Mouse (Mus musculus): Measurements from ENCODE around the gene Egfl7. TPM values are rescaled to one million over a fixed set of nuclear protein-coding genes. Genes with fewer than 3 reads are reported as not detected.

Gene Egfl7
- polyA plus RNA-seq, 1 experiment from 2014 or later = 110 TPM

DNA sequence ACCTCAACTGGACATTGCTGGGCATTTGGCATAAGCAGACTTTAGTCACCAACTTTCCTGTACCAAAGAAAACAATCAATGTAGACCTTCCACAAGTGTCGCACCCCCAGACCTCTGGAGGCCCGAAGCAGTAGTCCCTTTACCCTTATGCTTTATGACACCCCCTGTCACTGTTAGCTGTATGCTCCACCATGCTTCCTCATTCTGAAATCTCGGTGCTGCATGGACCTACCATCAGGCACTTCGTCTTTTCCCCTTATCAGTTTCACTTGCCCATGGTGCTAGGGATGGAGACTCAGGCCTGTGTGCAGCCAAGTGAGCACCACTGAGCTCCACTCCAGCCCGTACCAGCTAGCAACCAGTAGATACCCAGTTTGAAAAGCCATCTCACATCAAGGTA lies 58.2 kb downstream of the Egfl7 start:
- no peaks in the 10 kb centered on the region for H3K9me3 ChIP-seq (ENCODE audit: control insufficient read depth, low read length)
- no peaks in the 10 kb centered on the region for H3K27me3 ChIP-seq (replicated peaks; ENCODE audit: control insufficient read depth, insufficient read depth, low read length)
- H3K4me2 ChIP-seq (ENCODE audit: low read depth, low read length) = peak overlapping the region; percentile 70
- H3K36me3 ChIP-seq (ENCODE audit: control insufficient read depth, insufficient read depth, low read length) = peaks cover 50% of the 10 kb centered on the region
- no peak overlapping the region for H3K27ac ChIP-seq (replicated peaks; ENCODE audit: low read depth, low read length)
- peak overlapping the region; percentile 89; the same call in 1 of the 2 replicates for H3K9ac ChIP-seq (ENCODE audit: low read depth, low read length)
- peak overlapping the region; percentile 89 for H3K4me3 ChIP-seq (ENCODE audit: low read depth, low read length)
- ATAC-seq (ENCODE audit: low read depth) = no peak
- H3K4me1 ChIP-seq (ENCODE audit: control insufficient read depth, insufficient read depth, low read length) = peaks cover 10% of the 10 kb centered on the region
- no peak for DNase-seq (ENCODE audit: low spot score)
- 82% methylated on average over 5 of the region's 5 CpGs for WGBS

DNA sequence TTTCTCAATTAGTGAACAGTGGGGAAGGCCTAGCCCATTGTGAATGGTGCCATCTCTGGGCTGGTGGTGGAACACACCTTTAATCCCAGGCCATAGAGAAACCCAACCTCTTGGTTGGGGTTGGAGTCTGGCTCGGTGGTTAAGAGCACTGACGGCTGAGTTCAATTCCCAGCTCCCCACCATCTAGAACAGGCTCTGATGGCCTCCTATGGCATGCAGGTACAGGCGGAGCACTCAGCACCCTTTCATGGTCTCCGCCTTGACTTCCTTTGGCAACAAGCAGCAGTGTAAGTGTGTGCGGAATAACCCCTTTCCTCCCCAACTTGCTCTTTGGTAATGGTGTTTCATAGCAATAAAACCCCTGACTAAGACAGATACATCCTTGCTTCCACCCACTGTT lies 58.8 kb downstream of the Egfl7 start:
- ATAC-seq (ENCODE audit: low read depth) = no peak
- Histone ChIP-seq H3K27ac (replicated peaks; ENCODE audit: low read depth, low read length) (no peak overlapping the region; the same call in 1 of the 2 replicates), H3K9me3 (ENCODE audit: control insufficient read depth, low read length) (no peaks in the 10 kb centered on the region), H3K4me3 (ENCODE audit: low read depth, low read length) (peak overlapping the region; percentile 89), H3K4me2 (ENCODE audit: low read depth, low read length) (peak overlapping the region; percentile 70), H3K4me1 (ENCODE audit: control insufficient read depth, insufficient read depth, low read length) (peaks cover 10% of the 10 kb centered on the region), H3K9ac (ENCODE audit: low read depth, low read length) (peak overlapping the region; percentile 89), H3K36me3 (ENCODE audit: control insufficient read depth, insufficient read depth, low read length) (peaks cover 49% of the 10 kb centered on the region), H3K27me3 (replicated peaks; ENCODE audit: control insufficient read depth, insufficient read depth, low read length) (no peaks in the 10 kb centered on the region)
- DNase-seq (ENCODE audit: low spot score) = no peak
- 66% methylated on average over 5 of the region's 5 CpGs for WGBS

DNA sequence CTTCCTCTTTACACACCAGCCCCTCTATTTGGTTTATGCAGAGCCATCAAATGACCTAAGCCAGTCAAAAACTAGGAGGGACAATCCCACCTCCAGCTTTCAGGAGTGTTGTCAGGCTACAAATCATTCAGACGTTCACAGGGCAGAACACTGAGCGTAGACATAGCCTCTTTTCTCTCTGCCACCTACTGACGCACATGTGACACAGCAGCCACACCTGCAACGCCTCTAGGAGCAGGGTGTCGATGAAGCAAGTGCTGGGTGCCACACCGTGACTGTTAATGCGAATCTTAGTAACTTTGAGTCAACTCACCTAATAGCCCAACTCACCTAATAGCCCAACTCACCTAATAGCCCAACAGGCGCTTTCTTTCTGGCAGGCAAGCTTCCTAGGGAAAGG lies 59.3 kb downstream of the Egfl7 start:
- H3K4me2 ChIP-seq (ENCODE audit: low read depth, low read length) = peak overlapping the region; percentile 70
- H3K36me3 ChIP-seq (ENCODE audit: control insufficient read depth, insufficient read depth, low read length) = peaks cover 48% of the 10 kb centered on the region
- H3K9ac ChIP-seq (ENCODE audit: low read depth, low read length) = peak overlapping the region; percentile 89
- H3K27ac ChIP-seq (replicated peaks; ENCODE audit: low read depth, low read length) = no peak overlapping the region; the same call in 1 of the 2 replicates
- DNase-seq (ENCODE audit: low spot score) = peak; percentile 65
- peaks cover 10% of the 10 kb centered on the region for H3K4me1 ChIP-seq (ENCODE audit: control insufficient read depth, insufficient read depth, low read length)
- H3K4me3 ChIP-seq (ENCODE audit: low read depth, low read length) = peak overlapping the region; percentile 89
- H3K27me3 ChIP-seq (replicated peaks; ENCODE audit: control insufficient read depth, insufficient read depth, low read length) = no peaks in the 10 kb centered on the region
- 9% methylated on average over 8 of the region's 8 CpGs for WGBS
- ATAC-seq (ENCODE audit: low read depth) = 0 out of 2 replicates have a peak, but pooled peaks have one; percentile 31
- H3K9me3 ChIP-seq (ENCODE audit: control insufficient read depth, low read length) = no peaks in the 10 kb centered on the region

DNA sequence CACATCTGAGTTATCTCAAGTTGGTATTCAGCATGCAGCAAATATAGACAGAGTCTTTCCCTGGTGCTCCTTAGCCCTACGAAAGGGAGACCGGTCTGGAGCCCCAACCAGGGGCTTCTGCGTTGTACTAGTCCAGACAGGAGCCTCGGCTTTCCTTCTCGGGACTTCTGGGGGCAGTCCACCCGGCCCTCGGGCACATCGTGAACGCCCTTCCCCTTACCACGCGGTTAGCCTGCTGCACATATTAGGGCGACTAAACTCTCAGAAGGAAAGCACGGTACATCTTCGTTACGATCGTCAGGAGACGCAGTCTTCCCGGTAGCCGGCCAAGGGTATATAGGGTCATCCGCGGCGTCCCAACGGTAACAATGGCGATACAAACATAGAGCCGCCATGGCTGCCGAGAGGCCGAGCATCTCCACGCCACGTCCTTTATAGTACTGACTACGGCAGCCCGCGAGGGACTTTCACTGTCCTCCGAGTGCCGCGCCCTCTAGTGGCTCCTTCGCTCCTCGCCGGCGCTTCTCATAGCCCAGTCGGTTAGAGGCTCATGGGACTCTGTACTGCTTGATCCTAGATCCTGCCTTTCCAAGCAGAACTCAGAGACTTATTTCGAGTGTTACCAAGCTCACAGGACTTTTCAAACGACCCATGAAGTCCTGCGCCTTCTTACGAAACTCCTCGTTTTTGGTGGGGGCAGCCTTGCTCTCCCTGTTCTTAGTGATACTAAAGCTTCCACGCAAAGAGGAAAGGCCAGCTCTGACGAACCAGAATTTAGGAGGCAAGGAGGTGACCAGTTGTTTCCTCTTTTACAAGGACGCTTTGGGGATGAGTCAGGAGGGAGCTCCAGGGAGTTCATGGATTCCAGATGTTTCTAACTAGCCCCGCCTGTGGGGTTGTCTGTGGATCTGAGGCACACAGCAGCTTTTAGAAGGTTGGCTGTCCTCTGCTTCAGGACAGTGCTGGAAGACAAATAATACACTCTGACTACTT lies 60.3 kb downstream of the Egfl7 start:
- peak; percentile 97 for DNase-seq (ENCODE audit: low spot score)
- Histone ChIP-seq H3K4me2 (ENCODE audit: low read depth, low read length) (peak overlapping the region; percentile 70), H3K9me3 (ENCODE audit: control insufficient read depth, low read length) (no peaks in the 10 kb centered on the region), H3K36me3 (ENCODE audit: control insufficient read depth, insufficient read depth, low read length) (peaks cover 37% of the 10 kb centered on the region), H3K27me3 (replicated peaks; ENCODE audit: control insufficient read depth, insufficient read depth, low read length) (no peaks in the 10 kb centered on the region), H3K9ac (ENCODE audit: low read depth, low read length) (peak overlapping the region; percentile 89), H3K27ac (replicated peaks; ENCODE audit: low read depth, low read length) (peak overlapping the region; percentile 85), H3K4me3 (ENCODE audit: low read depth, low read length) (peak overlapping the region; percentile 89), H3K4me1 (ENCODE audit: control insufficient read depth, insufficient read depth, low read length) (peaks cover 10% of the 10 kb centered on the region)
- 2% methylated on average over 49 of the region's 49 CpGs for WGBS
- peak; percentile 93 for ATAC-seq (ENCODE audit: low read depth)

DNA sequence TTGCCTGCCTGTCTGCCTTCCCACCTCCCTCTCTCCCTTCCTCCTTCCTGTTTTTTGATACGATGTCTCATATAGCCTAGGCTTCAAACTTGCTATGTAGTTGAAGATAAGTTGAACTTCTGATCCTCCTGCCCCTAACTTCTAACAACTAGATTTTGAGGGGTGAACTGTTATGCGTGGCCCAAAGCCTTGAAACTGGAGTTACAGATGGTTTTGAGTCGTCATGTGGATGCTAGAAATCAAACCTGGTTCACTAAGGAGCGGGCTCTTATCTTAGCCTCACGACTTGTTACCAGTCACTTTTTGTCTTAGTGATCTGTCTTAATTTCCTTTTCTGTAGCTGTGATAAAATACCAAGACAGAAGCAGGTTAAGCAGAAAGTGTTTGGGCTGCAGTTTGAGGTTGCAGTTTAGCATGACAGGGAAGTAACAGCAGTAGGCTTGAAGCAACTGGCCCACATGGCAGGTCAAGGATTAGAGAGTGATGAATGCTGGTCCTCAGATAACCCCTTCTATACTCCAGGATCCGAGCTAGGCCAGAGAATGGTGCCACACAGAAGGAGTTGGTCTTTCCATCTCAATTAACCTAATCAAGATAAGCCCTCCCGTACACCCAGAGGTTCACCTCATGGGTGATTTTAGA lies 61.3 kb downstream of the Egfl7 start:
- WGBS = 73% methylated on average over 7 of the region's 7 CpGs
- ATAC-seq (ENCODE audit: low read depth) (no peak), DNase-seq (ENCODE audit: low spot score) (no peak)
- Histone ChIP-seq H3K9me3 (ENCODE audit: control insufficient read depth, low read length) (no peaks in the 10 kb centered on the region), H3K27me3 (replicated peaks; ENCODE audit: control insufficient read depth, insufficient read depth, low read length) (no peaks in the 10 kb centered on the region), H3K27ac (replicated peaks; ENCODE audit: low read depth, low read length) (peak overlapping the region; percentile 85), H3K4me2 (ENCODE audit: low read depth, low read length) (0 out of 2 replicates have a peak overlapping the region, but pooled peaks have one; percentile 19), H3K36me3 (ENCODE audit: control insufficient read depth, insufficient read depth, low read length) (peaks cover 27% of the 10 kb centered on the region), H3K9ac (ENCODE audit: low read depth, low read length) (peak overlapping the region; percentile 89), H3K4me1 (ENCODE audit: control insufficient read depth, insufficient read depth, low read length) (peaks cover 10% of the 10 kb centered on the region), H3K4me3 (ENCODE audit: low read depth, low read length) (no peak overlapping the region)

MicroRNA genes within 50 kb of the gene (microRNA counts, 519-probe panel; counts per million panel counts)
- microRNA mmu-miR-126-3p (3,847 counts per million, percentile 89 among the panel's probes with 10 or more counts), microRNA mmu-miR-126-5p (3,205 counts per million, percentile 76 among the panel's probes with 10 or more counts)

Small RNAs within 50 kb of the gene (microRNA-seq; reads per million reads assigned to microRNA genes)
- gene Mir126a (ENCODE audit: borderline number of aligned reads) (0.50 reads per million), gene Mir126b (ENCODE audit: borderline number of aligned reads) (not detected)

Other genes with a start within 250 kb of the Egfl7 start
- gene Dnlz, start 227.9 kb upstream of the Egfl7 start, polyA plus RNA-seq (2014; fragmentation: Nextera tagmentation; extraction: Ambion mirVana) = 24.2 and 27.6 TPM in 2 replicates
- gene Card9, start 219.1 kb upstream of the Egfl7 start, polyA plus RNA-seq (2014; fragmentation: Nextera tagmentation; extraction: Ambion mirVana) = 1.3 and 2.1 TPM in 2 replicates
- gene Snapc4, start 199.4 kb upstream of the Egfl7 start, polyA plus RNA-seq (2014; fragmentation: Nextera tagmentation; extraction: Ambion mirVana) = 20.2 and 22.9 TPM in 2 replicates
- 102 and 109 TPM in 2 replicates for gene Entr1, start 190.7 kb upstream of the Egfl7 start, polyA plus RNA-seq (2014; fragmentation: Nextera tagmentation; extraction: Ambion mirVana)
- gene Pmpca, start 190.7 kb upstream of the Egfl7 start, polyA plus RNA-seq (2014; fragmentation: Nextera tagmentation; extraction: Ambion mirVana) = 71.9 and 72.3 TPM in 2 replicates
- gene Inpp5e, start 170.8 kb upstream of the Egfl7 start, polyA plus RNA-seq (2014; fragmentation: Nextera tagmentation; extraction: Ambion mirVana) = 16.3 and 17.8 TPM in 2 replicates
- 38.6 and 42.0 TPM in 2 replicates for gene Sec16a, start 134.8 kb upstream of the Egfl7 start, polyA plus RNA-seq (2014; fragmentation: Nextera tagmentation; extraction: Ambion mirVana)
- 29.9 and 35.8 TPM in 2 replicates for gene Notch1, start 63.4 kb upstream of the Egfl7 start, polyA plus RNA-seq (2014; fragmentation: Nextera tagmentation; extraction: Ambion mirVana)
- not detected in 2 replicates for gene Gm20532, start 6.6 kb downstream of the Egfl7 start, polyA plus RNA-seq (2014; fragmentation: Nextera tagmentation; extraction: Ambion mirVana)
- gene Agpat2, start 24.4 kb downstream of the Egfl7 start, polyA plus RNA-seq (2014; fragmentation: Nextera tagmentation; extraction: Ambion mirVana) = 25.1 and 26.7 TPM in 2 replicates
- gene Fam69b, start 48.4 kb downstream of the Egfl7 start, polyA plus RNA-seq (2014; fragmentation: Nextera tagmentation; extraction: Ambion mirVana) = 31.1 and 40.1 TPM in 2 replicates
- not detected in 2 replicates for gene Lcn4, start 91.3 kb downstream of the Egfl7 start, polyA plus RNA-seq (2014; fragmentation: Nextera tagmentation; extraction: Ambion mirVana)

All from embryonic facial prominence, embryonic 14.5 days (tissue).